Mouse (Mus musculus): ENCODE measurements around the gene Ranbp10. TPM values are rescaled to one million over a fixed set of nuclear protein-coding genes. Genes with fewer than 3 reads are reported as not detected.
"Not testable (repeated sequence)": the region's sequence is repeated elsewhere in the genome, so short reads cannot be mapped to it uniquely, and the experiment has no call there.

The Ranbp10 gene
- polyA plus RNA-seq, 1 experiment from 2014 or later: 11.7 TPM

DNA sequence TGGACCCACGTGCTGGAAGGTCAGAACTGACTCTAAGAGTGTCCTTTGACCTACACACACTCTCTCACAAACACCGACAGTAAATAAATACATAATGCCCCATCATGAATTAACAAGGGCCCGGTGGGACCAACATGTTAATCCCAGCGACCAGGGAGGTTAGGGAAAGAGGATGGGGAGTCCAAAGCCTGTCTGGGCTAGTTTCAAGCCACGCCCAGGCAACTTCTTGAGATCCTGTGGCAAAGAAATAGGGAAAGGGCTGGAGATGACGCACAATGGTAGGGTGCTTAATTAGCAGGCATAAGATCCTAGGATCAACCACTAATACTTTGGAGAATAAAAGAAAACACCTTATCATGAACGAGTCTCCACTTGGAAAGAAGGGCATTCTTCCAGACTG is 23.5 kb upstream of the Ranbp10 start:
- peak overlapping the region; percentile 32 for H3K4me2 ChIP-seq (ENCODE audit: low read length)
- H3K36me3 ChIP-seq (ENCODE audit: control insufficient read depth, insufficient read depth, low read length): peaks cover 40% of the 10 kb centered on the region
- peaks cover 7% of the 10 kb centered on the region for H3K4me1 ChIP-seq (replicated peaks; ENCODE audit: control insufficient read depth, insufficient read depth, low read length)
- ATAC-seq (replicated peaks; ENCODE audit: low FRiP score, low TSS enrichment, low read depth): no peak
- no peaks in the 10 kb centered on the region for H3K27me3 ChIP-seq (replicated peaks; ENCODE audit: control insufficient read depth, insufficient read depth, low read length)
- H3K27ac ChIP-seq (ENCODE audit: low read depth): no peak overlapping the region
- peak overlapping the region; percentile 2; the same call in 1 of the 2 replicates for H3K9ac ChIP-seq (ENCODE audit: low read length)
- DNase-seq (ENCODE audit: low spot score): no peak
- 81% methylated on average over 7 of the region's 7 CpGs for WGBS
- no peaks in the 10 kb centered on the region for H3K9me3 ChIP-seq (ENCODE audit: control insufficient read depth, low read length)
- H3K4me3 ChIP-seq (ENCODE audit: low read depth, low read length): peak overlapping the region; percentile 17

DNA sequence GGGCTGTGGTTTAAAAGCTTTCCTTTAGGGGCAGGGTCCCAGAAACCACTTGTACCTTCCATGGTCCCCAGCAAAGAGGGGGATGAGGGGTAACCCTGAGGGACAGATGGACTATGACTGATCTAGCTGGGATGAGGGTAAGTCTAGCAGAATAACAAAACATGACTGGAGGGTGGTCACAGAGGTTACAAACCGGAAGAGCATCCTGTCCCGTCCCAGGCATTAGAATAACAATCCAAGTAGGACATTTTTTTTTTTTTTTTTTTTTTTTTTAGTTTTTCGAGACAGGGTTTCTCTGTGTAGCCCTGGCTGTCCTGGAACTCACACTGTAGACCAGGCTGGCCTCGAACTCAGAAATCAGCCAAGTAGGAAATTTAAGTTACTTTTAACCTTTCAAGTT is 22.9 kb upstream of the Ranbp10 start:
- ATAC-seq (replicated peaks; ENCODE audit: low FRiP score, low TSS enrichment, low read depth): no peak

GRCm38 (mm10) chr8:105846678-105847077 is 19.5 kb upstream of the Ranbp10 start:
- Histone ChIP-seq H3K4me1 (replicated peaks; ENCODE audit: control insufficient read depth, insufficient read depth, low read length) (peaks cover 7% of the 10 kb centered on the region), H3K27me3 (replicated peaks; ENCODE audit: control insufficient read depth, insufficient read depth, low read length) (no peaks in the 10 kb centered on the region), H3K4me3 (ENCODE audit: low read depth, low read length) (no peak overlapping the region), H3K9me3 (ENCODE audit: control insufficient read depth, low read length) (no peaks in the 10 kb centered on the region), H3K36me3 (ENCODE audit: control insufficient read depth, insufficient read depth, low read length) (peaks cover 62% of the 10 kb centered on the region), H3K4me2 (ENCODE audit: low read length) (no peak overlapping the region), H3K27ac (ENCODE audit: low read depth) (no peak overlapping the region), H3K9ac (ENCODE audit: low read length) (no peak overlapping the region)
- WGBS: 94% methylated on average over 11 of the region's 11 CpGs
- DNase-seq (ENCODE audit: low spot score) (no peak), ATAC-seq (replicated peaks; ENCODE audit: low FRiP score, low TSS enrichment, low read depth) (no peak)

More for the DNA sequence above, 22.9 kb upstream of the Ranbp10 start:
- Histone ChIP-seq H3K4me2 (ENCODE audit: low read length) (no peak overlapping the region), H3K27ac (ENCODE audit: low read depth) (no peak overlapping the region), H3K9ac (ENCODE audit: low read length) (no peak overlapping the region), H3K4me3 (ENCODE audit: low read depth, low read length) (no peak overlapping the region), H3K4me1 (replicated peaks; ENCODE audit: control insufficient read depth, insufficient read depth, low read length) (peaks cover 7% of the 10 kb centered on the region), H3K9me3 (ENCODE audit: control insufficient read depth, low read length) (no peaks in the 10 kb centered on the region), H3K36me3 (ENCODE audit: control insufficient read depth, insufficient read depth, low read length) (peaks cover 46% of the 10 kb centered on the region), H3K27me3 (replicated peaks; ENCODE audit: control insufficient read depth, insufficient read depth, low read length) (no peaks in the 10 kb centered on the region)
- no peak for DNase-seq (ENCODE audit: low spot score)
- 77% methylated on average over 4 of the region's 4 CpGs for WGBS

- H3K36me3 ChIP-seq (ENCODE audit: control insufficient read depth, insufficient read depth, low read length): peaks cover 8% of the 10 kb centered on the region
- no peak for DNase-seq (ENCODE audit: low spot score)
- H3K27ac ChIP-seq (ENCODE audit: low read depth): no peak overlapping the region
- H3K4me2 ChIP-seq (ENCODE audit: low read length): no peak overlapping the region
- ATAC-seq (replicated peaks; ENCODE audit: low FRiP score, low TSS enrichment, low read depth): no peak
- no peak overlapping the region for H3K4me3 ChIP-seq (ENCODE audit: low read depth, low read length)
- 84% methylated on average over 5 of the region's 5 CpGs for WGBS
- H3K9me3 ChIP-seq (ENCODE audit: control insufficient read depth, low read length): no peaks in the 10 kb centered on the region
- H3K4me1 ChIP-seq (replicated peaks; ENCODE audit: control insufficient read depth, insufficient read depth, low read length): no peaks in the 10 kb centered on the region
- H3K27me3 ChIP-seq (replicated peaks; ENCODE audit: control insufficient read depth, insufficient read depth, low read length): no peaks in the 10 kb centered on the region
- no peak overlapping the region for H3K9ac ChIP-seq (ENCODE audit: low read length)
Observed at GRCm38 (mm10) chr8:105839209-105839608, 12.1 kb upstream of the Ranbp10 start.

DNA sequence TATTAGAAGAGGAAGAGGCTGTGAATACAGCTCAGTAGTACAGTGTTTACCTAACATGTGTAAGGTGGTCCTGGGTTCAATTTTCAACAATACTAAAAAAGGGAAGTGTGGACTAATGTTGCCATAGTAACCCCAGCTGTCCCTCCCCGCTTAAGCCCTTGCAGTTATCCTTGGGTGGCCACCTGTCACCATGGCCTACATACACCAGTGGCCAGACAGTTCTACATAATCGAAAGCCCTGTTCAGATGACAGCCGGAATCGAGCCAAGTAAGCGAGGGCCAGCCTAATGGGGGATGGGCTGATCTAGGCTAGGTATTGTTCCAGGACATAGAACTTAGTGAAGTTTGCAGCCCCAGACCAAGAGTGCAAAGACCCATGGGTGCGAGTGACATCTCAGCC is 9.8 kb upstream of the Ranbp10 start:
- Histone ChIP-seq H3K27me3 (replicated peaks; ENCODE audit: control insufficient read depth, insufficient read depth, low read length) (no peaks in the 10 kb centered on the region), H3K9me3 (ENCODE audit: control insufficient read depth, low read length) (no peaks in the 10 kb centered on the region), H3K27ac (ENCODE audit: low read depth) (no peak overlapping the region), H3K4me2 (ENCODE audit: low read length) (no peak overlapping the region), H3K4me1 (replicated peaks; ENCODE audit: control insufficient read depth, insufficient read depth, low read length) (no peaks in the 10 kb centered on the region), H3K4me3 (ENCODE audit: low read depth, low read length) (no peak overlapping the region), H3K9ac (ENCODE audit: low read length) (no peak overlapping the region), H3K36me3 (ENCODE audit: control insufficient read depth, insufficient read depth, low read length) (no peaks in the 10 kb centered on the region)
- 87% methylated on average over 6 of the region's 6 CpGs for WGBS
- DNase-seq (ENCODE audit: low spot score): no peak
- ATAC-seq (replicated peaks; ENCODE audit: low FRiP score, low TSS enrichment, low read depth): no peak

- H3K4me3 ChIP-seq (ENCODE audit: low read depth, low read length): no peak overlapping the region
- 29% methylated on average over 11 of the region's 11 CpGs for WGBS
- ATAC-seq (replicated peaks; ENCODE audit: low FRiP score, low TSS enrichment, low read depth): no peak
Observed at GRCm38 (mm10) chr8:105835318-105835717, 8.2 kb upstream of the Ranbp10 start.

DNA sequence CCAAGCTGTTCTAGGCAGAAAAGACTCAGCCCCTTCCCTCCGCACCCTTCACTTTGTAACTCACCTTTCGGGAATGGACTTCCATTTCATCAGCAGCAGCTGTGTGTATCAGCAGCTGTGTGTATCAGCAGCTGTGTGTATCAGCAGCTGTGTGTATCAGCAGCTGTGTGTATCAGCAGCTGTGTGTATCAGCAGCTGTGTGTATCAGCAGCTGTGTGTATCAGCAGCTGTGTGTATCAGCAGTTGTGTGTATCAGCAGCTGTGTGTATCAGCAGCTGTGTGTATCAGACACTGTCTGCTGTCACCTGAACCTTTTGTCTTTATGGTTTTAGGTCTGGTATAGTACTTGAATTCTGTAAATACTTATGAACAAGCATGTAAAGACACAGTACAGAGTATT is 6.6 kb upstream of the Ranbp10 start:
- not testable (repeated sequence) for H3K9ac ChIP-seq (ENCODE audit: low read length); H3K27me3 ChIP-seq (replicated peaks; ENCODE audit: control insufficient read depth, insufficient read depth, low read length); DNase-seq (ENCODE audit: low spot score); H3K36me3 ChIP-seq (ENCODE audit: control insufficient read depth, insufficient read depth, low read length); H3K4me2 ChIP-seq (ENCODE audit: low read length); ATAC-seq (replicated peaks; ENCODE audit: low FRiP score, low TSS enrichment, low read depth); H3K27ac ChIP-seq (ENCODE audit: low read depth); H3K4me1 ChIP-seq (replicated peaks; ENCODE audit: control insufficient read depth, insufficient read depth, low read length); H3K4me3 ChIP-seq (ENCODE audit: low read depth, low read length); H3K9me3 ChIP-seq (ENCODE audit: control insufficient read depth, low read length)
- 73% methylated on average over 2 of the region's 2 CpGs for WGBS

More at GRCm38 (mm10) chr8:105835318-105835717, 8.2 kb upstream of the Ranbp10 start:
- H3K4me2 ChIP-seq (ENCODE audit: low read length): no peak overlapping the region
- no peaks in the 10 kb centered on the region for H3K36me3 ChIP-seq (ENCODE audit: control insufficient read depth, insufficient read depth, low read length)
- H3K4me1 ChIP-seq (replicated peaks; ENCODE audit: control insufficient read depth, insufficient read depth, low read length): no peaks in the 10 kb centered on the region
- no peaks in the 10 kb centered on the region for H3K27me3 ChIP-seq (replicated peaks; ENCODE audit: control insufficient read depth, insufficient read depth, low read length)
- no peak overlapping the region for H3K9ac ChIP-seq (ENCODE audit: low read length)
- no peaks in the 10 kb centered on the region for H3K9me3 ChIP-seq (ENCODE audit: control insufficient read depth, low read length)
- H3K27ac ChIP-seq (ENCODE audit: low read depth): no peak overlapping the region
- DNase-seq (ENCODE audit: low spot score): peak; percentile 79

DNA sequence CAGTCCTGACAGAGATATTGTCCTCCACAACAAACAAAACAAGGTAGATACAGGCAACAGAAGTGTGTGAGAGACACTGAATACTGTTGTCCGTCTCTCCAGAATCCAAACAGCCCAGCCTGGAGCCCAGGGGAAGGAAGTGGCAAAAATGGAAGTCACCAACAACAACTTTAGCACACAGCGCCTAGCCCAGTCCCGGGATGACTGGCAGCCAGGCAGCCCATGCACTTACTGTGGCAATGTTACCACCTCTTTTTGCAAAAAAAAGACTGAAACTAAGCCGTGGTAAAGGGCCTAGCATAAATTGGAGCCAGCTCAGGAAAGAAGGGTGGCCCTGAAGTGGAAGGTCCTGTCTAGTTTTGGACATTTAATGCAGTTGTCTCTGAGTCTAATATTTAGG is 771 bp downstream of the Ranbp10 start:
- WGBS: 4% methylated on average over 4 of the region's 4 CpGs
- no peak for DNase-seq (ENCODE audit: low spot score)
- no peak for ATAC-seq (replicated peaks; ENCODE audit: low FRiP score, low TSS enrichment, low read depth)

GRCm38 (mm10) chr8:105825506-105825905 is 1.6 kb downstream of the Ranbp10 start:
- H3K4me2 ChIP-seq (ENCODE audit: low read length): peak overlapping the region; percentile 87; the same call in 1 of the 2 replicates
- H3K9ac ChIP-seq (ENCODE audit: low read length): no peak overlapping the region; the same call in 1 of the 2 replicates
- DNase-seq (ENCODE audit: low spot score) (no peak), ATAC-seq (replicated peaks; ENCODE audit: low FRiP score, low TSS enrichment, low read depth) (no peak)
- 72% methylated on average over 4 of the region's 4 CpGs for WGBS
- H3K4me3 ChIP-seq (ENCODE audit: low read depth, low read length): peak overlapping the region; percentile 88
- H3K27ac ChIP-seq (ENCODE audit: low read depth): no peak overlapping the region
- no peaks in the 10 kb centered on the region for H3K27me3 ChIP-seq (replicated peaks; ENCODE audit: control insufficient read depth, insufficient read depth, low read length)
- peaks cover 11% of the 10 kb centered on the region for H3K4me1 ChIP-seq (replicated peaks; ENCODE audit: control insufficient read depth, insufficient read depth, low read length)
- H3K36me3 ChIP-seq (ENCODE audit: control insufficient read depth, insufficient read depth, low read length): peaks cover 46% of the 10 kb centered on the region
- no peaks in the 10 kb centered on the region for H3K9me3 ChIP-seq (ENCODE audit: control insufficient read depth, low read length)

More for the DNA sequence above, 771 bp downstream of the Ranbp10 start:
- Histone ChIP-seq H3K4me2 (ENCODE audit: low read length) (peak overlapping the region; percentile 87), H3K27me3 (replicated peaks; ENCODE audit: control insufficient read depth, insufficient read depth, low read length) (no peaks in the 10 kb centered on the region), H3K9me3 (ENCODE audit: control insufficient read depth, low read length) (no peaks in the 10 kb centered on the region), H3K36me3 (ENCODE audit: control insufficient read depth, insufficient read depth, low read length) (peaks cover 37% of the 10 kb centered on the region), H3K27ac (ENCODE audit: low read depth) (peak overlapping the region; percentile 52; the same call in 1 of the 2 replicates), H3K9ac (ENCODE audit: low read length) (peak overlapping the region; percentile 86), H3K4me1 (replicated peaks; ENCODE audit: control insufficient read depth, insufficient read depth, low read length) (peaks cover 11% of the 10 kb centered on the region), H3K4me3 (ENCODE audit: low read depth, low read length) (peak overlapping the region; percentile 88)
